Comparison of ENCODE assay signal across 10 mouse cellular contexts in genomic region chr10:99202363-99202762, GRCm38 (mm10).
DNase-seq lines count a peak whose midpoint lies in the region; ATAC-seq and TF ChIP-seq lines count a peak whose summit lies in the region.
"Had no signal": no experiment of that assay in that cellular context is flagged by ENCODE, and none has a peak within 500 bp of the region (broad histone marks: within the 10 kb centered on the region; RNA-seq: fewer than 3 reads in every experiment).

No protein-coding gene starts in this region.

- H3K4me1 ChIP-seq in heart, adult 2 months (ENCODE audit: control insufficient read depth, insufficient read depth, low read length): peaks cover 3% of the 10 kb centered on the region
- H3K4me1 ChIP-seq in lung, embryonic 16.5 days (replicated peaks; ENCODE audit: control insufficient read depth, insufficient read depth, low read length): peaks cover 12% of the 10 kb centered on the region
- H3K4me1 ChIP-seq in lung, postnatal 0 days (ENCODE audit: insufficient read depth, low read depth, low read length): peaks cover 4% of the 10 kb centered on the region; the same call in 1 of the 2 replicates
- H3K4me1 ChIP-seq in intestine, postnatal 0 days (replicated peaks; ENCODE audit: control insufficient read depth, insufficient read depth, low read length): 0 out of 2 replicates have a peak, but pooled peaks cover 3% of the 10 kb centered on the region
- 0 out of 2 replicates have a peak, but pooled peaks cover 3% of the 10 kb centered on the region for H3K4me1 ChIP-seq in stomach, postnatal 0 days (replicated peaks; ENCODE audit: control insufficient read depth, insufficient read depth)
- H3K4me1 ChIP-seq in midbrain, postnatal 0 days (ENCODE audit: insufficient read depth, low read length): no peaks in the 10 kb centered on the region

- no peak for TF ChIP-seq EP300 in heart, adult 2 months (IDR thresholded peaks at IDR 0.05; ENCODE audit: insufficient read depth, low read depth, low read length)
- no peak for TF ChIP-seq EP300 in lung, postnatal 0 days (IDR thresholded peaks at IDR 0.05)
- TF ChIP-seq EP300 in stomach, postnatal 0 days (optimal IDR thresholded peaks at IDR 0.05): no peak

- no peak for DNase-seq in heart, adult 2 months
- DNase-seq in heart, postnatal 25 days (ENCODE audit: low spot score): no peak
- DNase-seq in lung, postnatal 0 days (ENCODE audit: low spot score): no peak
- DNase-seq in stomach, postnatal 0 days (ENCODE audit: low spot score): peak; percentile 52
- DNase-seq in frontal cortex, postnatal 10 days (ENCODE audit: low spot score in 2 of 2): no peak
- no peak for DNase-seq in midbrain, postnatal 0 days (ENCODE audit: low spot score)

- no peak overlapping the region for H3K4me3 ChIP-seq in heart, adult 2 months
- H3K4me3 ChIP-seq in lung, embryonic 16.5 days (ENCODE audit: low read length): no peak overlapping the region
- no peak overlapping the region for H3K4me3 ChIP-seq in lung, postnatal 0 days (ENCODE audit: low read depth, low read length)
- H3K4me3 ChIP-seq in intestine, postnatal 0 days (ENCODE audit: low read depth, low read length): no peak overlapping the region
- no peak overlapping the region for H3K4me3 ChIP-seq in stomach, postnatal 0 days (ENCODE audit: low read depth, low read length)
- H3K4me3 ChIP-seq in midbrain, postnatal 0 days (ENCODE audit: low read depth, low read length): no peak overlapping the region

- no peak for TF ChIP-seq CTCF in heart, adult 2 months (IDR thresholded peaks at IDR 0.05)
- TF ChIP-seq CTCF in lung, postnatal 0 days (IDR thresholded peaks at IDR 0.05): no peak
- no peak for TF ChIP-seq CTCF in intestine, postnatal 0 days (IDR thresholded peaks at IDR 0.05; ENCODE audit: low read depth)
- TF ChIP-seq CTCF in stomach, postnatal 0 days (IDR thresholded peaks at IDR 0.05; ENCODE audit: low read depth): no peak
- TF ChIP-seq CTCF in midbrain, postnatal 0 days (IDR thresholded peaks at IDR 0.05): no peak

- no peak overlapping the region for H3K4me2 ChIP-seq in lung, embryonic 16.5 days (ENCODE audit: low read depth, low read length)
- no peak overlapping the region for H3K4me2 ChIP-seq in lung, postnatal 0 days (replicated peaks; ENCODE audit: low read depth, low read length)
- H3K4me2 ChIP-seq in intestine, postnatal 0 days (replicated peaks; ENCODE audit: low read depth): no peak overlapping the region
- no peak overlapping the region for H3K4me2 ChIP-seq in stomach, postnatal 0 days (replicated peaks; ENCODE audit: low read depth)
- no peak overlapping the region for H3K4me2 ChIP-seq in midbrain, postnatal 0 days (ENCODE audit: low read depth, low read length, poor library complexity, severe bottlenecking)

- no peak for ATAC-seq in lung, embryonic 16.5 days (ENCODE audit: low read depth)
- ATAC-seq in lung, postnatal 0 days: no peak
- peak; percentile 83 for ATAC-seq in intestine, postnatal 0 days
- peak; percentile 89 for ATAC-seq in stomach, postnatal 0 days (ENCODE audit: low FRiP score, low TSS enrichment)
- ATAC-seq in midbrain, postnatal 0 days (ENCODE audit: low FRiP score): no peak
- ATAC-seq: forebrain, embryonic 14.5 days had no signal

- no peaks in the 10 kb centered on the region for H3K27me3 ChIP-seq in heart, adult 2 months (ENCODE audit: control insufficient read depth, insufficient read depth, low read length)
- H3K27me3 ChIP-seq in lung, embryonic 16.5 days (ENCODE audit: control insufficient read depth, insufficient read depth, low read depth, low read length): no peaks in the 10 kb centered on the region
- H3K27me3 ChIP-seq in lung, postnatal 0 days (replicated peaks; ENCODE audit: insufficient read depth, low read length): no peaks in the 10 kb centered on the region
- H3K27me3 ChIP-seq in intestine, postnatal 0 days (replicated peaks; ENCODE audit: control insufficient read depth, insufficient read depth, low read length): no peaks in the 10 kb centered on the region
- H3K27me3 ChIP-seq in stomach, postnatal 0 days (ENCODE audit: control insufficient read depth, insufficient read depth, low read length): no peaks in the 10 kb centered on the region
- H3K27me3 ChIP-seq in midbrain, postnatal 0 days (ENCODE audit: insufficient read depth, low read length): no peaks in the 10 kb centered on the region
- H3K27me3 ChIP-seq: Patski had no signal

- no peak for TF ChIP-seq POLR2A in heart, adult 2 months (IDR thresholded peaks at IDR 0.05; ENCODE audit: insufficient read depth, low read depth, low read length)

- no peaks in the 10 kb centered on the region; the same call in 1 of the 2 replicates for H3K36me3 ChIP-seq in heart, adult 2 months (ENCODE audit: control insufficient read depth, insufficient read depth, low read length)
- no peaks in the 10 kb centered on the region for H3K36me3 ChIP-seq in lung, embryonic 16.5 days (ENCODE audit: control insufficient read depth, insufficient read depth, low read length)
- H3K36me3 ChIP-seq in lung, postnatal 0 days (ENCODE audit: insufficient read depth, low read length): no peaks in the 10 kb centered on the region
- H3K36me3 ChIP-seq in intestine, postnatal 0 days (ENCODE audit: control insufficient read depth, insufficient read depth): no peaks in the 10 kb centered on the region
- no peaks in the 10 kb centered on the region for H3K36me3 ChIP-seq in stomach, postnatal 0 days (ENCODE audit: control insufficient read depth, insufficient read depth, low read length)
- no peaks in the 10 kb centered on the region for H3K36me3 ChIP-seq in midbrain, postnatal 0 days (ENCODE audit: insufficient read depth, low read length)

- H3K79me2 ChIP-seq in heart, adult 2 months (replicated peaks; ENCODE audit: control insufficient read depth, insufficient read depth, low read length): no peaks in the 10 kb centered on the region

- no peaks in the 10 kb centered on the region for H3K9me3 ChIP-seq in lung, embryonic 16.5 days (ENCODE audit: control insufficient read depth, low read length)
- no peaks in the 10 kb centered on the region for H3K9me3 ChIP-seq in lung, postnatal 0 days (ENCODE audit: low read length)
- no peaks in the 10 kb centered on the region for H3K9me3 ChIP-seq in intestine, postnatal 0 days (ENCODE audit: control insufficient read depth)
- no peaks in the 10 kb centered on the region for H3K9me3 ChIP-seq in stomach, postnatal 0 days (ENCODE audit: control insufficient read depth, low read length)
- H3K9me3 ChIP-seq in midbrain, postnatal 0 days (ENCODE audit: low read length): no peaks in the 10 kb centered on the region

- intact Hi-C loops in heart, adult 2 months (cut with DNase I): loop anchor here (2.0 to 5.0 kb wide), 2 partner anchors 60 to 130 kb away; partner anchors contain the start of gene Dusp6
- intact Hi-C loops in heart, postnatal 25 days (cut with DNase I): no loop called here

- no peak overlapping the region for H3K9ac ChIP-seq in heart, adult 2 months (ENCODE audit: low read depth, low read length)
- no peak overlapping the region for H3K9ac ChIP-seq in lung, embryonic 16.5 days (ENCODE audit: low read length)
- H3K9ac ChIP-seq in lung, postnatal 0 days (replicated peaks; ENCODE audit: low read depth): no peak overlapping the region
- no peak overlapping the region for H3K9ac ChIP-seq in intestine, postnatal 0 days (ENCODE audit: low read depth, low read length)
- no peak overlapping the region for H3K9ac ChIP-seq in stomach, postnatal 0 days (ENCODE audit: low read length)
- H3K9ac ChIP-seq in midbrain, postnatal 0 days (replicated peaks; ENCODE audit: low read length, poor library complexity, severe bottlenecking): no peak overlapping the region

- 36% methylated on average over 8 of the region's 8 CpGs for WGBS in heart, adult 2 months
- 26% methylated on average over 8 of the region's 8 CpGs for WGBS in lung, embryonic 16.5 days
- WGBS in lung, postnatal 0 days: 25% methylated on average over 8 of the region's 8 CpGs
- WGBS in intestine, postnatal 0 days: 23% methylated on average over 8 of the region's 8 CpGs
- WGBS in stomach, postnatal 0 days: 32% methylated on average over 8 of the region's 8 CpGs
- 48% methylated on average over 8 of the region's 8 CpGs for whole genome bisulfite sequencing in midbrain, postnatal 0 days

- 0 out of 2 replicates have a peak overlapping the region, but pooled peaks have one; percentile 4 for H3K27ac ChIP-seq in heart, adult 2 months
- H3K27ac ChIP-seq in lung, embryonic 16.5 days (ENCODE audit: low read length): peak overlapping the region; percentile 9; the same call in 1 of the 2 replicates
- no peak overlapping the region for H3K27ac ChIP-seq in lung, postnatal 0 days (ENCODE audit: low read length)
- peak overlapping the region; percentile 57 for H3K27ac ChIP-seq in intestine, postnatal 0 days (ENCODE audit: low read depth, low read length)
- no peak overlapping the region for H3K27ac ChIP-seq in stomach, postnatal 0 days (replicated peaks)
- no peak overlapping the region for H3K27ac ChIP-seq in midbrain, postnatal 0 days (ENCODE audit: low read depth, low read length)

Comparison
In these comparisons a context has a peak if more than half of its experiments do, and no peak if none do; other contexts are left out.
1. H3K27ac ChIP-seq: peak in heart, adult 2 months (single experiment), lung, embryonic 16.5 days (single experiment) and intestine, postnatal 0 days (single experiment); none in lung, postnatal 0 days (single experiment), stomach, postnatal 0 days (single experiment) and midbrain, postnatal 0 days (single experiment).
2. ATAC-seq: peak in intestine, postnatal 0 days (single experiment) and stomach, postnatal 0 days (single experiment); none in lung, embryonic 16.5 days (single experiment), lung, postnatal 0 days (single experiment) and midbrain, postnatal 0 days (single experiment).